Comparison of ENCODE assay signal across 8 mouse cellular contexts in genomic region chr11:21570973-21571372, GRCm38 (mm10). TPM values are rescaled to one million over a fixed set of nuclear protein-coding genes. Genes with fewer than 3 reads are reported as not detected.
DNase-seq lines count a peak whose midpoint lies in the region; ATAC-seq and TF ChIP-seq lines count a peak whose summit lies in the region.

No protein-coding gene starts in this region.

- H3K9me3 ChIP-seq in forebrain, embryonic 16.5 days (ENCODE audit: control insufficient read depth, low read length): no peaks in the 10 kb centered on the region

- DNase-seq in heart, adult 18-20 months: peak; percentile 54 to 60
- DNase-seq in heart, adult 8-10 months (ENCODE audit: low spot score): no peak
- peak; percentile 26 to 50 for DNase-seq in adrenal gland, postnatal 36 days
- peak; percentile 65 for DNase-seq in kidney, adult 2 months
- DNase-seq in liver: peak; percentile 44
- peak; percentile 70 to 74 for DNase-seq in right cerebral cortex, postnatal 10 days (ENCODE audit: low spot score in 2 of 2)
- DNase-seq in gastrocnemius, postnatal 25 days: no peak

- ATAC-seq in forebrain, embryonic 16.5 days: no peak

- no peak for TF ChIP-seq POLR2A in kidney, adult 2 months (IDR thresholded peaks at IDR 0.05; ENCODE audit: low read depth, low read length)

- H3K4me2 ChIP-seq in forebrain, embryonic 16.5 days (ENCODE audit: low read length): peak overlapping the region; percentile 89

- peaks cover 22% of the 10 kb centered on the region for H3K4me1 ChIP-seq in forebrain, embryonic 16.5 days (replicated peaks; ENCODE audit: control insufficient read depth, insufficient read depth, low read length)
- peaks cover 28% of the 10 kb centered on the region; the same call in 1 of the 2 replicates for H3K4me1 ChIP-seq in kidney, adult 2 months (ENCODE audit: control insufficient read depth, insufficient read depth, low read length)

- H3K27me3 ChIP-seq in forebrain, embryonic 16.5 days (replicated peaks; ENCODE audit: control insufficient read depth, insufficient read depth, low read length): no peaks in the 10 kb centered on the region
- H3K27me3 ChIP-seq in kidney, adult 2 months (replicated peaks; ENCODE audit: control insufficient read depth, insufficient read depth, low read length): no peaks in the 10 kb centered on the region

- peaks cover 5% of the 10 kb centered on the region; the same call in 1 of the 2 replicates for H3K36me3 ChIP-seq in forebrain, embryonic 16.5 days (ENCODE audit: control insufficient read depth, insufficient read depth)
- H3K36me3 ChIP-seq in kidney, adult 2 months (ENCODE audit: control insufficient read depth, insufficient read depth, low read length): peaks cover 3% of the 10 kb centered on the region

- TF ChIP-seq CTCF in kidney, adult 2 months (conservative IDR thresholded peaks at IDR 0.05; ENCODE audit: insufficient read depth, insufficient read length, low read depth, low read length): no peak

- 9% methylated on average over 10 of the region's 10 CpGs for WGBS in forebrain, embryonic 16.5 days
- WGBS in kidney, adult 2 months: 3% methylated on average over 10 of the region's 10 CpGs

- peak overlapping the region; percentile 71 for H3K9ac ChIP-seq in forebrain, embryonic 16.5 days (replicated peaks; ENCODE audit: low read depth, low read length)

- peak overlapping the region; percentile 69 for H3K4me3 ChIP-seq in forebrain, embryonic 16.5 days (replicated peaks; ENCODE audit: low read length)
- peak overlapping the region; percentile 92 for H3K4me3 ChIP-seq in kidney, adult 2 months (ENCODE audit: insufficient read depth, low read depth, low read length)

- peak overlapping the region; percentile 82 for H3K27ac ChIP-seq in forebrain, embryonic 16.5 days (ENCODE audit: low read length)
- H3K27ac ChIP-seq in kidney, adult 2 months (ENCODE audit: insufficient read depth, low read depth, low read length): peak overlapping the region; percentile 99

RNA-seq across cellular contexts. Expression of gene Wdpcp, which starts 1.1 kb away (rescaled TPM):
- 1 to 10 TPM; 3.3 to 4.4 TPM for total RNA-seq in heart, adult 18-20 months (2021)
- 1 to 10 TPM; 3.1 to 5.1 (median 3.8) TPM for total RNA-seq in heart, adult 8-10 months (2022)
- 10 to 100 TPM; 15.6 to 18.6 TPM for total RNA-seq in adrenal gland, postnatal 36 days (2021)
- 10.8 and 12.0 TPM in 2 replicates for polyA plus RNA-seq in forebrain, embryonic 16.5 days (2015; fragmentation: Nextera tagmentation; extraction: Ambion mirVana)
- 7.6 and 8.3 TPM in 2 replicates for polyA plus RNA-seq in kidney, adult 2 months (2012; rRNA removed)
- 1 to 10 TPM; 2.7 to 2.8 TPM for total RNA-seq in gastrocnemius, postnatal 25 days (2021)

RNA-seq across cellular contexts. Expression of gene Mdh1, which starts 1.2 kb away (rescaled TPM):
- total RNA-seq in heart, adult 18-20 months (2021): 1,000 to 10,000 TPM; 2,492 to 2,562 TPM
- 1,000 to 10,000 TPM; 2,451 to 2,967 (median 2,633) TPM for total RNA-seq in heart, adult 8-10 months (2022)
- total RNA-seq in adrenal gland, postnatal 36 days (2021): 100 to 1,000 TPM; 515 to 607 TPM
- polyA plus RNA-seq in forebrain, embryonic 16.5 days (2015; fragmentation: Nextera tagmentation; extraction: Ambion mirVana): 453 and 497 TPM in 2 replicates
- polyA plus RNA-seq in kidney, adult 2 months (2012; rRNA removed): 970 and 1,136 TPM in 2 replicates
- 100 to 1,000 TPM; 656 to 719 TPM for total RNA-seq in gastrocnemius, postnatal 25 days (2021)

Comparison
In these comparisons a context has a peak if more than half of its experiments do, and no peak if none do; other contexts are left out.
1. DNase-seq: peak in heart, adult 18-20 months (2 of 2), adrenal gland, postnatal 36 days (2 of 2), kidney, adult 2 months (single experiment), liver (single experiment) and right cerebral cortex, postnatal 10 days (2 of 2); none in heart, adult 8-10 months (single experiment) and gastrocnemius, postnatal 25 days (single experiment).